Mouse (Mus musculus): ENCODE data around the gene Plxnb2. TPM values are rescaled to one million over a fixed set of nuclear protein-coding genes. Genes with fewer than 3 reads are reported as not detected.

Gene Plxnb2
- total and polyA plus RNA-seq, 3 experiments = 0.17 to 0.19 TPM; not detected in 1

GRCm38 (mm10) chr15:89128382-89129350 is 51.9 kb downstream of the Plxnb2 start, which contains the start of gene Hdac10 (continued):
- TF ChIP-seq E2F4 (IDR thresholded peaks at IDR 0.05; ENCODE audit: borderline replicate concordance, low read depth, low read length) (0 out of 2 replicates have a peak, but pooled peaks have one; percentile 53), TAL1 (IDR thresholded peaks at IDR 0.05; ENCODE audit: low read length) (no peak), NELFE (IDR thresholded peaks at IDR 0.05; ENCODE audit: low read depth, low read length) (peak; percentile 90), POLR2A (IDR thresholded peaks at IDR 0.05; ENCODE audit: control insufficient read depth in 1 of 2, insufficient read depth in 1 of 2, low read depth in 1 of 2, low read length in 2 of 2, poor library complexity in 1 of 2) (peak; percentile 45 to 93; a peak in 3 of 4 replicates)

DNA sequence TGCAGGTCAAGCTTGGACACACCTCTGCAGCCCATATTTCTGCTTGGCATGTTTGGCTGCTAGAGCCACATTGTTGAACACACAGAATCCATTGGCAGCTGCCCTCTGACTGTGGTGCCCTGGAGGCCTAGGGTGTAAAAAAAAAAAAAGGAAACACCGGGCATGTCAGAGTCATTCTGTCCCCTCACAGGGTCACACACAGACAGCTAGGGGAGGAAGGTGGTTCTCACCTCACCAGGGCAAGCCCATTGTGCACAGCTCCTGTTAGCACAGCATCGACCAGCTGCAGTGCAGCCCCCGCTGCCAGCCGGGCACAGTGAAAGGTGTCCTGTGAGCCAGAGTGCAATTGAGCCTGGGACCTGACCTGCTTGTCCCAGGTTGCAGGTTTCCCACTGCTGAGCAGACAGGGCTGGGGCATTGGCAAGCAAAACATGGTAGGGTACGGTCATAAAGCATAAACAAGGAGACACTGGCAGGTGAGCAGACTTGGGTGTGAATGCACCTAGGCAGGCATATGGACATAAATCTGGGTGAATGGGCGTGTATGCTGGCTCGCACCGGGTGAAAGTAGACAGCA is 53.1 kb downstream of the Plxnb2 start:
- no peaks in the 10 kb centered on the region; a peak in 1 of 4 replicates for H3K36me3 ChIP-seq (ENCODE audit: control insufficient read depth in 1 of 2, insufficient read depth in 2 of 2, low read length in 2 of 2)
- no peaks in the 10 kb centered on the region for H3K27me3 ChIP-seq (ENCODE audit: control insufficient read depth in 1 of 2, insufficient read depth in 2 of 2, low read length in 2 of 2)
- peaks cover 15% of the 10 kb centered on the region for H3K79me2 ChIP-seq (ENCODE audit: control insufficient read depth, insufficient read depth, low read length, poor library complexity)
- H3K4me3 ChIP-seq (ENCODE audit: control insufficient read depth in 1 of 2, insufficient read depth in 1 of 2, low read depth in 2 of 2, low read length in 2 of 2) = peak overlapping the region; percentile 91 to 94
- DNase-seq (ENCODE audit: low read depth, low spot score) = peak; percentile 17
- no peak overlapping the region for H3K27ac ChIP-seq (ENCODE audit: control insufficient read depth, low read depth, low read length)
- H3K4me1 ChIP-seq (ENCODE audit: control insufficient read depth in 1 of 2, insufficient read depth in 2 of 2, low read length in 2 of 2) = peaks cover 2 to 16% of the 10 kb centered on the region in 2 experiments; a peak in 3 of 4 replicates
- H3K9ac ChIP-seq (ENCODE audit: control insufficient read depth, low read depth, low read length, poor library complexity, severe bottlenecking) = peak overlapping the region; percentile 94
- H3K9me3 ChIP-seq (replicated peaks; ENCODE audit: insufficient read depth, low read length) = no peaks in the 10 kb centered on the region
- TF ChIP-seq SMC3 (IDR thresholded peaks at IDR 0.05; ENCODE audit: low read depth, low read length) (no peak), ZNF384 (IDR thresholded peaks at IDR 0.05; ENCODE audit: low read depth, low read length) (peak; percentile 11; the same call in 1 of the 2 replicates)

- Histone ChIP-seq H3K9me3 (replicated peaks; ENCODE audit: insufficient read depth, low read length) (no peaks in the 10 kb centered on the region), H3K4me1 (ENCODE audit: control insufficient read depth in 1 of 2, insufficient read depth in 2 of 2, low read length in 2 of 2) (peaks cover 2 to 23% of the 10 kb centered on the region in 2 experiments; a peak in 3 of 4 replicates)
Observed at GRCm38 (mm10) chr15:89126622-89127021, 54.0 kb downstream of the Plxnb2 start.

More at GRCm38 (mm10) chr15:89126622-89127021, 54.0 kb downstream of the Plxnb2 start:
- Histone ChIP-seq H3K27me3 (ENCODE audit: control insufficient read depth in 1 of 2, insufficient read depth in 2 of 2, low read length in 2 of 2) (no peaks in the 10 kb centered on the region), H3K27ac (ENCODE audit: control insufficient read depth, low read depth, low read length) (no peak overlapping the region), H3K4me3 (ENCODE audit: control insufficient read depth in 1 of 2, insufficient read depth in 1 of 2, low read depth in 2 of 2, low read length in 2 of 2) (no peak overlapping the region), H3K36me3 (ENCODE audit: control insufficient read depth in 1 of 2, insufficient read depth in 2 of 2, low read length in 2 of 2) (peaks cover 0 to 4% of the 10 kb centered on the region in 2 experiments; a peak in 3 of 4 replicates), H3K79me2 (ENCODE audit: control insufficient read depth, insufficient read depth, low read length, poor library complexity) (peaks cover 24% of the 10 kb centered on the region), H3K9ac (ENCODE audit: control insufficient read depth, low read depth, low read length, poor library complexity, severe bottlenecking) (no peak overlapping the region)
- no peak for DNase-seq (ENCODE audit: low read depth, low spot score)
- TF ChIP-seq SIN3A (IDR thresholded peaks at IDR 0.05; ENCODE audit: low read length) (no peak), GATA1 (IDR thresholded peaks at IDR 0.05; ENCODE audit: low read depth, low read length) (no peak), NELFE (IDR thresholded peaks at IDR 0.05; ENCODE audit: low read depth, low read length) (no peak), ZNF384 (IDR thresholded peaks at IDR 0.05; ENCODE audit: low read depth, low read length) (no peak), MAX (IDR thresholded peaks at IDR 0.05; ENCODE audit: low read length) (no peak), MEF2A (IDR thresholded peaks at IDR 0.05; ENCODE audit: extremely low read depth, insufficient replicate concordance, low read depth, low read length, poor library complexity, severe bottlenecking) (no peak), JUND (IDR thresholded peaks at IDR 0.05; ENCODE audit: low read depth, low read length) (no peak), CHD2 (IDR thresholded peaks at IDR 0.05; ENCODE audit: low read length) (no peak), RCOR1 (IDR thresholded peaks at IDR 0.05; ENCODE audit: low read depth, low read length) (no peak), RAD21 (IDR thresholded peaks at IDR 0.05; ENCODE audit: low read depth, low read length) (no peak), ETS1 (IDR thresholded peaks at IDR 0.05; ENCODE audit: low read depth, low read length) (no peak), USF1 (IDR thresholded peaks at IDR 0.05; ENCODE audit: low read depth, low read length) (no peak), TAL1 (IDR thresholded peaks at IDR 0.05; ENCODE audit: low read length) (no peak), KAT2A (conservative IDR thresholded peaks at IDR 0.05; ENCODE audit: low read depth, low read length) (no peak), UBTF (IDR thresholded peaks at IDR 0.05; ENCODE audit: borderline replicate concordance, insufficient read depth, low read depth, low read length) (no peak), TBP (IDR thresholded peaks at IDR 0.05; ENCODE audit: low read depth, low read length) (no peak), MYC (IDR thresholded peaks at IDR 0.05; ENCODE audit: low read depth, low read length) (no peak), TCF12 (IDR thresholded peaks at IDR 0.05; ENCODE audit: low read depth, low read length) (no peak)

Data from MEL (cell line).